In the genomic region with DNA sequence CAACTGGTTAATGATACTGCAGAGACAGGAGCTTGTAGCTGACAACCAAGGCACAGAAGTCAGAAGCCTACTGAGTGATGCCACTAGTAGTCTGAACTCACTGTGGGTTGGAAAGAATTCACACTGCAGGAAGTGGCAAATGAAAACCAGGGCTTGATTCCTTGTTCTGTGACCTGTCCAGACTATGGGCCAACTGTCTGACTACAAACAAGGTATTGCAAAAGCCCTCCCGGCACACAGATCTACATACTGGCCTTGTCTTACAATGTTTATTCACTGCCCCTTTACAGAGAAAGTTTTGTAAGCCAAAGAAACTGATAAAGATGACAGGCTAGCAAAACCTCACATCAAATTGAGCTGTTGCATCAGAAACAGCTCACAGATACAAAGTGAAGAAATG, we compare ENCODE assay signal across 22 mouse cellular contexts.
DNase-seq lines count a peak whose midpoint lies in the region; ATAC-seq and TF ChIP-seq lines count a peak whose summit lies in the region.
"Had no signal": no experiment of that assay in that cellular context is flagged by ENCODE, and none has a peak within 500 bp of the region (broad histone marks: within the 10 kb centered on the region; RNA-seq: fewer than 3 reads in every experiment).

No protein-coding gene starts in this region.

- H3K36me3 ChIP-seq in liver, embryonic 15.5 days (replicated peaks): no peaks in the 10 kb centered on the region
- H3K36me3 ChIP-seq in kidney, adult 2 months (ENCODE audit: control insufficient read depth, insufficient read depth, low read length): no peaks in the 10 kb centered on the region
- H3K36me3 ChIP-seq: forebrain, embryonic 15.5 days; G1E; midbrain, embryonic 12.5 days had no signal

- H3K4me2 ChIP-seq in liver, embryonic 15.5 days: no peak overlapping the region
- H3K4me2 ChIP-seq: forebrain, embryonic 15.5 days; heart, embryonic 12.5 days; hindbrain, embryonic 14.5 days; lung, embryonic 14.5 days; midbrain, embryonic 12.5 days had no signal

- no peak overlapping the region for H3K9ac ChIP-seq in liver, embryonic 15.5 days
- H3K9ac ChIP-seq: forebrain, embryonic 15.5 days; heart, embryonic 12.5 days; hindbrain, embryonic 14.5 days; lung, embryonic 14.5 days; midbrain, embryonic 12.5 days had no signal

- no peak overlapping the region for H3K27ac ChIP-seq in liver, embryonic 15.5 days (replicated peaks)
- no peak overlapping the region for H3K27ac ChIP-seq in kidney, adult 2 months (ENCODE audit: insufficient read depth, low read depth, low read length)
- H3K27ac ChIP-seq: forebrain, embryonic 15.5 days; heart, adult 2 months; hindbrain, embryonic 14.5 days; midbrain, embryonic 12.5 days had no signal

- WGBS in liver, embryonic 15.5 days (ENCODE audit: insufficient replicate concordance): 45% methylated on average over 1 of the region's 1 CpGs
- 76% methylated on average over 1 of the region's 1 CpGs for WGBS in kidney, adult 2 months

- peak; percentile 65 for ATAC-seq in liver, embryonic 15.5 days (ENCODE audit: insufficient read depth)
- ATAC-seq: forebrain, embryonic 15.5 days; intestine, postnatal 0 days; Patski had no signal

- TF ChIP-seq CTCF in kidney, adult 2 months (conservative IDR thresholded peaks at IDR 0.05; ENCODE audit: insufficient read depth, insufficient read length, low read depth, low read length): no peak

- no peak overlapping the region for H3K4me3 ChIP-seq in liver, embryonic 15.5 days (replicated peaks)
- H3K4me3 ChIP-seq in kidney, adult 2 months (ENCODE audit: insufficient read depth, low read depth, low read length): no peak overlapping the region
- H3K4me3 ChIP-seq: forebrain, embryonic 15.5 days; heart, adult 2 months; heart, embryonic 12.5 days; megakaryocyte, embryonic 14.5 days; midbrain, embryonic 12.5 days had no signal

- H3K9me3 ChIP-seq in liver, embryonic 15.5 days (replicated peaks): no peaks in the 10 kb centered on the region
- H3K9me3 ChIP-seq: forebrain, embryonic 15.5 days; G1E; heart, embryonic 12.5 days; megakaryocyte, embryonic 14.5 days; midbrain, embryonic 12.5 days had no signal

- H3K4me1 ChIP-seq in liver, embryonic 15.5 days (replicated peaks): no peaks in the 10 kb centered on the region
- no peaks in the 10 kb centered on the region for H3K4me1 ChIP-seq in kidney, adult 2 months (ENCODE audit: control insufficient read depth, insufficient read depth, low read length)
- H3K4me1 ChIP-seq: forebrain, embryonic 15.5 days; midbrain, embryonic 12.5 days had no signal

- DNase-seq in liver: no peak
- peak; percentile 45 for DNase-seq in NIH3T3 (ENCODE audit: low read depth)
- peak; percentile 51 for DNase-seq in fibroblast of lung, adult 2 months (ENCODE audit: low read depth)
- DNase-seq in kidney, adult 2 months: no peak
- no peak for DNase-seq in cerebellum, adult 9-11 months
- DNase-seq: cerebellum, adult 18-20 months; cerebellum, postnatal 25 days; gastrocnemius, postnatal 25 days; heart, adult 2 months; heart, postnatal 10 days; kidney, postnatal 25 days; lung, embryonic 14.5 days; thymus, postnatal 4 days had no signal

- no peaks in the 10 kb centered on the region for H3K27me3 ChIP-seq in liver, embryonic 15.5 days
- no peaks in the 10 kb centered on the region for H3K27me3 ChIP-seq in kidney, adult 2 months (replicated peaks; ENCODE audit: control insufficient read depth, insufficient read depth, low read length)
- H3K27me3 ChIP-seq: forebrain, embryonic 15.5 days; heart, embryonic 12.5 days; midbrain, embryonic 12.5 days; Patski had no signal

- TF ChIP-seq POLR2A in kidney, adult 2 months (IDR thresholded peaks at IDR 0.05; ENCODE audit: low read depth, low read length): no peak

Comparison
In these comparisons a context has a peak if more than half of its experiments do, and no peak if none do; other contexts are left out.
1. DNase-seq: peak in NIH3T3 (single experiment) and fibroblast of lung, adult 2 months (single experiment); none in liver (single experiment), kidney, adult 2 months (single experiment) and cerebellum, adult 9-11 months (single experiment).